Mouse (Mus musculus): ENCODE measurements at regions not wholly inside any gene's neighbourhood (a gene's known extent, or its start where the extent isn't known, plus 50 kb on each side); places are given as distances from the start of the nearest gene placed in this dataset.

GRCm38 (mm10) chr14:100752746-100753145 lies 447.4 kb downstream of the Prr30 start:
- no peak for TF ChIP-seq CTCF (IDR thresholded peaks at IDR 0.05)
- no peak for TF ChIP-seq POLR2A (IDR thresholded peaks at IDR 0.05; ENCODE audit: insufficient read depth, low read depth, low read length)

Measured in heart, adult 2 months (tissue).